Mouse (Mus musculus) liver, embryonic 11.5 days (tissue): ENCODE data around the gene Casp6. TPM values are rescaled to one million over a fixed set of nuclear protein-coding genes. Genes with fewer than 3 reads are reported as not detected.

Experiments used
- ATAC-seq: fragments of 200-750 bp; cut with Nextera tagmentation; replicated peaks from 2 replicates; pipeline ENCODE4 v1.8.0; 2017; ENCODE audit warnings: moderate number of reproducible peaks, mild to moderate bottlenecking, moderate TSS enrichment, moderate library complexity; ENCODE audit not compliant: low FRiP score
- DNase-seq: peaks from one replicate; pipeline ENCODE4 v3.0.0-alpha.2; 2017; ENCODE audit warnings: low spot score
- H3K27ac ChIP-seq: fragments of 300-500 bp; sonication (generic); 2 replicates; pipeline ENCODE4 v1.5.1; 2014; ENCODE audit warnings: mild to moderate bottlenecking, low read depth, low read length, control low read depth
- H3K27me3 ChIP-seq: fragments of 300-500 bp; sonication (generic); replicated peaks from 2 replicates; pipeline ENCODE4 v1.6.1; 2014; ENCODE audit warnings: low read length, mixed read lengths; ENCODE audit not compliant: control insufficient read depth, insufficient read depth
- H3K36me3 ChIP-seq: fragments of 300-500 bp; sonication (generic); 2 replicates; pipeline ENCODE4 v1.6.1; 2014; ENCODE audit warnings: mild to moderate bottlenecking, low read length, moderate library complexity, mixed read lengths; ENCODE audit not compliant: control insufficient read depth, insufficient read depth
- H3K4me1 ChIP-seq: fragments of 300-500 bp; sonication (generic); replicated peaks from 2 replicates; pipeline ENCODE4 v1.6.1; 2014; ENCODE audit warnings: low read length, mixed read lengths; ENCODE audit not compliant: control insufficient read depth, insufficient read depth
- H3K4me2 ChIP-seq: fragments of 300-500 bp; sonication (generic); 2 replicates; pipeline ENCODE4 v1.6.1; 2014; ENCODE audit warnings: mild to moderate bottlenecking, control low read depth, moderate library complexity
- H3K4me3 ChIP-seq: fragments of 300-500 bp; sonication (generic); 2 replicates; pipeline ENCODE4 v1.5.1; 2014; ENCODE audit warnings: low read depth, low read length, control low read depth
- H3K9ac ChIP-seq: fragments of 300-500 bp; sonication (generic); 2 replicates; pipeline ENCODE4 v1.6.1; 2014; ENCODE audit warnings: low read depth, low read length, control low read depth
- H3K9me3 ChIP-seq: fragments of 300-500 bp; sonication (generic); 2 replicates; pipeline ENCODE4 v1.6.1; 2016; ENCODE audit warnings: low read length, inconsistent platforms, mixed read lengths; ENCODE audit not compliant: control insufficient read depth
- WGBS: fragments of 180-500 bp; shearing (Covaris S2); extraction: QIAGEN DNeasy Blood & Tissue Kit; methylation state at CpG from one replicate; pipeline ENCODE4 v1.1.7; 2014; 5-methylcytosine and 5-hydroxymethylcytosine counted together
- polyA plus RNA-seq: library from polyadenylated mRNA; unstranded; fragments of >200 nt; fragmentation: Nextera tagmentation; extraction: Ambion mirVana; gene quantifications from 2 replicates; pipeline ENCODE4 v1.2.1, GENCODE M21; 2014

Casp6 gene
- polyA plus RNA-seq, 1 experiment from 2014 or later: 82.4 TPM

DNA sequence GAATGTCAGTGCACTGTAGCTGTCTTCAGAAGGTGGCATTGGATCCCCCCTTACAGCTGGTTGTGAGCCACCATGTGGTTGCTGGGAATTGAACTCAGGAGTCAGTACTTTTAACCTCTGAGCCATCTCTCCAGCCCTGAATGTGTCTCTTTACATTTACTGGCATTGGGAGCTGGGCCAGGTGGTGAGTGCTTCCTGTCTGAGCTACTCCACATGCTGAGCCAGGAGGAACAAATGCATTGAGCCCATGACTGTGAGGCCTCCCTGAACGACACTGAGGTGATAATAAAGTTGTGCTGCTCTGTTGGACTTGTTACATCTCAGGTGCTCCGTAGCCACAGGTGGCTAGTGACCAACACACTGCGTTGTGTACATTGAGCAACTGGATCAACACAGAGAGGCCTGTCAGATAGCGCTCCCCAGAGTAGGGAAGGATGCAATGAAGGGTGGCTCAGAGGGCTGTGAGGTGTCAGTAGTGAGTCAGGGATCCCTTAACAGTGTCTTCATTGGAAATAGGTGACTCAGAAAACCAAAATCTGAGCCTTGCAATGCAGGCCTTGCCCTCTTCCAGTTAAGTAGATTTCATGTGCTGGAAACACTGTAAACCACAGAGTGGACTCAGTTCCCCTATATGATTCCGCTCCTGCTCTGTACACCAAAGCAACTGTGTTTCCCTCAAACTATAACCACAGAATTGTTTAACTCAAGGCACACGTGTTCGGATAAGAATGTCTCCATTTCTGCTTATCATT is 3.3 kb downstream of the Casp6 start:
- H3K9me3 ChIP-seq: no peaks in the 10 kb centered on the region
- DNase-seq: no peak
- H3K4me1 ChIP-seq: peaks cover 22% of the 10 kb centered on the region
- no peak overlapping the region for H3K4me3 ChIP-seq
- no peak for ATAC-seq
- H3K27me3 ChIP-seq: no peaks in the 10 kb centered on the region
- 80% methylated on average over 7 of the region's 7 CpGs for WGBS
- H3K36me3 ChIP-seq: peaks cover 12% of the 10 kb centered on the region
- no peak overlapping the region for H3K9ac ChIP-seq
- H3K27ac ChIP-seq: no peak overlapping the region
- H3K4me2 ChIP-seq: no peak overlapping the region

DNA sequence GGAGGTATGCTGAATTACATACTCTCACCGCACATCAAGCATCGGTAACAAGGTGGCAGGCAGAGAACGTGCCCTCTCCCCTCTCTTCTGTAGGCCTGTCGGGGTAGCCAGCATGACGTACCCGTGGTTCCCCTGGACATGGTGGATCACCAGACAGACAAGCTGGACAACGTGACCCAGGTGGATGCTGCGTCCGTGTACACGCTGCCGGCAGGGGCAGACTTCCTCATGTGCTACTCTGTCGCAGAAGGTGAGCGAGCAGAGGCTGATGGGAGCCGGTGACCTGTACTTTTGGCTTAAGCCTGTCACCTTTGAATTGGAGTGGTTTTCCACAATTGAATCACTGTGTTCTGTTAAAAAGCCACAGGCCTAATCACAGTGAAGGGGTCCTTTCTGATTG is 10.8 kb downstream of the Casp6 start:
- ATAC-seq (no peak), DNase-seq (no peak)
- peaks cover 19% of the 10 kb centered on the region for H3K36me3 ChIP-seq
- no peaks in the 10 kb centered on the region for H3K27me3 ChIP-seq
- H3K4me3 ChIP-seq: no peak overlapping the region
- H3K9ac ChIP-seq: no peak overlapping the region
- H3K4me2 ChIP-seq: no peak overlapping the region
- WGBS: 92% methylated on average over 14 of the region's 14 CpGs
- H3K27ac ChIP-seq: no peak overlapping the region
- no peaks in the 10 kb centered on the region for H3K4me1 ChIP-seq
- no peaks in the 10 kb centered on the region for H3K9me3 ChIP-seq

GRCm38 (mm10) chr3:129913241-129913640 is 12.0 kb downstream of the Casp6 start:
- 89% methylated on average over 13 of the region's 13 CpGs for WGBS
- no peak for DNase-seq
- H3K9me3 ChIP-seq: no peaks in the 10 kb centered on the region
- no peak overlapping the region for H3K9ac ChIP-seq
- no peaks in the 10 kb centered on the region for H3K27me3 ChIP-seq
- no peak overlapping the region for H3K27ac ChIP-seq
- no peak overlapping the region for H3K4me3 ChIP-seq
- H3K4me1 ChIP-seq: no peaks in the 10 kb centered on the region
- no peak overlapping the region for H3K4me2 ChIP-seq
- H3K36me3 ChIP-seq: peaks cover 17% of the 10 kb centered on the region
- no peak for ATAC-seq

- no peak overlapping the region for H3K4me2 ChIP-seq
- no peaks in the 10 kb centered on the region for H3K27me3 ChIP-seq
- no peak overlapping the region for H3K27ac ChIP-seq
- ATAC-seq: no peak
- H3K4me3 ChIP-seq: no peak overlapping the region
- no peaks in the 10 kb centered on the region for H3K4me1 ChIP-seq
- 77% methylated on average over 3 of the region's 3 CpGs for WGBS
- H3K9me3 ChIP-seq: no peaks in the 10 kb centered on the region
- no peak for DNase-seq
- no peak overlapping the region for H3K9ac ChIP-seq
- peaks cover 3% of the 10 kb centered on the region; the same call in 1 of the 2 replicates for H3K36me3 ChIP-seq
These were observed 16.2 kb downstream of the Casp6 start for GRCm38 (mm10) chr3:129917424-129917823.

GRCm38 (mm10) chr3:129918434-129918833 is 17.2 kb downstream of the Casp6 start:
- Histone ChIP-seq H3K4me3 (no peak overlapping the region), H3K36me3 (no peaks in the 10 kb centered on the region; the same call in 1 of the 2 replicates), H3K9me3 (no peaks in the 10 kb centered on the region), H3K4me2 (no peak overlapping the region), H3K9ac (no peak overlapping the region), H3K4me1 (no peaks in the 10 kb centered on the region), H3K27me3 (no peaks in the 10 kb centered on the region), H3K27ac (no peak overlapping the region)
- 25% methylated on average over 13 of the region's 13 CpGs for WGBS
- DNase-seq (no peak), ATAC-seq (no peak)

DNA sequence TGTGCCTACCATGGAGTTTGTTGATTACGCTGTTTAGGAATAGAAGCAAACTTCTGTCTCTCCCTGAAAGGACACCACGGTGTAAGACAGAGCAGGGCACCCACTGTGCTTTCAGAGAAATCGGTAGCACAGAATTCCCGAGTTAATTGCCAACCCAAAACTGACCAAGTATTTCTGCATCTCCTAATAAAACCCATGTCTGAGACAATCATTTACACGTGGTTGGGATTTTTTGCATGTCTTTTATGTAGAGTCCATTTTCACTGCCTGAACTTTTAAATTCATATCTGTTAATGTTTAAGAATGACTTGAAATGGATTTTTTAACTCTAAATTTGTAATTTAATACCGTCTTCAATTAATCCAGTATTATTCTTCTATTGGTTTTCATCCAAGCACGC is 22.4 kb downstream of the Casp6 start:
- Histone ChIP-seq H3K27me3 (no peaks in the 10 kb centered on the region), H3K36me3 (no peaks in the 10 kb centered on the region), H3K9ac (no peak overlapping the region), H3K4me1 (no peaks in the 10 kb centered on the region), H3K4me3 (no peak overlapping the region), H3K9me3 (no peaks in the 10 kb centered on the region), H3K4me2 (no peak overlapping the region), H3K27ac (no peak overlapping the region)
- DNase-seq: no peak
- 81% methylated on average over 7 of the region's 7 CpGs for WGBS
- no peak for ATAC-seq

GRCm38 (mm10) chr3:129925861-129926260 is 24.6 kb downstream of the Casp6 start:
- no peak for ATAC-seq

DNA sequence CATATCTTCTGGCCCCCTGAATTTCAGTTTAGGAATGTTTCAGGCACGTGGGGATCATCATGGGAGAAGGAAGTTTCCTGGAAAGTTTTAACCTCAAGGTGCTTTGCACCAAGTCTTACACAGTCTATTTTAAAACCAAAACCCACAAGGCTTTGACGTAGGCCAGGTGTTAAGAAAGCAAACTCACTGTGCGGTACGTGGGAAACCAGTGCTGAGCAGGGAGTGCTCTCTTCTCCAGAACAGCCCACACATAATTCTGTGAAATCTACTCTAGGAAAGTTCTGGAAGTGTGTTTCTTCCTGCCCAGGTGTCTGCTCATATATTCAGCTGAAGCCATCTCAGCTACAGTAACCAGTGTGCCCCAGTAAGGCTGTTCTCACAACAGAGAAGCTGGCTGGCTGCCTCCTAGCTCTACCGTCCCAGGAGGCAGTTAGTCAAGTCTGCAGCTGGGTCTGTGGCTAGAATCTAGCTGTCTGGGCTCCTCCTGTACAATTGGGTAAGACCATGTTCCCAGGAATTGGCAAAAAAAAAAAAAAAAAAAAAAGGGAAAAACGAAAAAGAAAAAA is 29.1 kb downstream of the Casp6 start:
- 62% methylated on average over 6 of the region's 6 CpGs for WGBS
- Histone ChIP-seq H3K4me2 (no peak overlapping the region), H3K4me3 (no peak overlapping the region), H3K9me3 (no peaks in the 10 kb centered on the region), H3K36me3 (no peaks in the 10 kb centered on the region), H3K4me1 (no peaks in the 10 kb centered on the region), H3K27ac (no peak overlapping the region), H3K27me3 (no peaks in the 10 kb centered on the region), H3K9ac (no peak overlapping the region)
- ATAC-seq (no peak), DNase-seq (no peak)

More at GRCm38 (mm10) chr3:129925861-129926260, 24.6 kb downstream of the Casp6 start:
- no peak for DNase-seq
- no peaks in the 10 kb centered on the region for H3K9me3 ChIP-seq
- no peak overlapping the region for H3K4me2 ChIP-seq
- H3K27ac ChIP-seq: no peak overlapping the region
- WGBS: 90% methylated on average over 3 of the region's 3 CpGs
- H3K27me3 ChIP-seq: no peaks in the 10 kb centered on the region
- no peak overlapping the region for H3K4me3 ChIP-seq
- H3K9ac ChIP-seq: no peak overlapping the region
- H3K4me1 ChIP-seq: no peaks in the 10 kb centered on the region
- H3K36me3 ChIP-seq: no peaks in the 10 kb centered on the region

- H3K4me2 ChIP-seq: no peak overlapping the region
- H3K9me3 ChIP-seq: no peaks in the 10 kb centered on the region
- no peaks in the 10 kb centered on the region for H3K4me1 ChIP-seq
- H3K36me3 ChIP-seq: no peaks in the 10 kb centered on the region
- WGBS: 31% methylated on average over 4 of the region's 4 CpGs
- H3K27ac ChIP-seq: no peak overlapping the region
- ATAC-seq (no peak), DNase-seq (no peak)
- H3K4me3 ChIP-seq: no peak overlapping the region
- H3K27me3 ChIP-seq: no peaks in the 10 kb centered on the region
- H3K9ac ChIP-seq: no peak overlapping the region
These were observed 31.2 kb downstream of the Casp6 start for GRCm38 (mm10) chr3:129932443-129932842.
